Mouse (Mus musculus) forebrain, embryonic 10.5 days (tissue): ENCODE measurements around the gene Echdc1. TPM values are rescaled to one million over a fixed set of nuclear protein-coding genes. Genes with fewer than 3 reads are reported as not detected.

Experiments used
- DNase-seq: peaks from one replicate; pipeline ENCODE4 v3.0.0-alpha.2; 2017; ENCODE audit warnings: low spot score; ENCODE audit errors: extremely low spot score
- H3K27ac ChIP-seq: fragments of 300-500 bp; sonication (generic); 2 replicates; pipeline ENCODE4 v1.5.1; 2016; ENCODE audit warnings: mild to moderate bottlenecking
- H3K27me3 ChIP-seq: fragments of 300-500 bp; sonication (generic); 2 replicates; pipeline ENCODE4 v1.6.1; 2016; ENCODE audit warnings: mild to moderate bottlenecking; ENCODE audit not compliant: poor library complexity, severe bottlenecking
- H3K36me3 ChIP-seq: fragments of 300-500 bp; sonication (generic); replicated peaks from 2 replicates; pipeline ENCODE4 v1.6.1; 2016; ENCODE audit warnings: mild to moderate bottlenecking, moderate library complexity
- H3K4me1 ChIP-seq: fragments of 300-500 bp; sonication (generic); 2 replicates; pipeline ENCODE4 v1.6.1; 2016
- H3K4me3 ChIP-seq: fragments of 300-500 bp; sonication (generic); 2 replicates; pipeline ENCODE4 v1.5.1; 2016; ENCODE audit warnings: mild to moderate bottlenecking, moderate library complexity
- H3K9me3 ChIP-seq: fragments of 300-500 bp; sonication (generic); 2 replicates; pipeline ENCODE4 v1.6.1; 2016; ENCODE audit warnings: mild to moderate bottlenecking, moderate library complexity
- WGBS: fragments of 180-500 bp; shearing (Covaris S2); methylation state at CpG from one replicate; pipeline ENCODE4 v1.1.7; 2016; 5-methylcytosine and 5-hydroxymethylcytosine counted together
- polyA plus RNA-seq: library from polyadenylated mRNA; unstranded; fragments of >200 nt; fragmentation: Nextera tagmentation; extraction: Ambion mirVana; gene quantifications from 2 replicates; pipeline ENCODE4 v1.2.1, GENCODE M21; 2016

Gene Echdc1
- 27.8 and 30.5 TPM in 2 replicates for polyA plus RNA-seq

DNA sequence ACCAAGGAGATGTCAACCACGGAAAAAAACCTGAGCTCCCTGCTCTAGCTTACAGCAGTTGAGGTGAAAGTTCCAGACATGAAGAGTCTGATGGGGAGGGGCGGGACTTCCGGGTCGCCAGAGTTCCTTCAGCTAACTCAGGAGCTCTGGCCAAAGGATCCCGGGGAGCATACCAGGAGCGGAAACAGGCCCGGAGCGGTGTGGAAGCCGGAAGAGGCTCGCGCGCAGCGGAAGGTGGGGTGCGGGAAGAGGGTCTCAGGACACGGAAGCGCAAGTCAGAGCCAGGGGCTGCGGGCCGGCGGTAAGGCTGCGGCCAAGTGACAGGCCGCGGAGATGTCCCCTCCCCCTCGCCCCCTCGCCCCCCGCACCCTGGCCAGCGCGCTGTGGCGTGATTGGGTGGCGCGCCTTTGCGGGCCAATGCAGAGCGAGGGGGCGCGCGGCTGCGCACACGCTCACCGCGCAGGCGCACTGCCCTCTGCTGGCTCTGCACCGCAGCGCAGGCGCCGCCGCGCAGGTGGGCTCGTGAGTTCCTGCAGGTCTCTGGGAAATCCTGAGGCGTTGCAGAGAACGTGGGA lies at the start of gene Echdc1:
Gene Echdc1, plus strand, starts transcription at position 103 of the 575 bp plus-strand sequence.
- Histone ChIP-seq H3K27me3 (no peaks in the 10 kb centered on the region), H3K9me3 (no peaks in the 10 kb centered on the region), H3K36me3 (0 out of 2 replicates have a peak, but pooled peaks cover under 1% of the 10 kb centered on the region), H3K4me3 (peak within 1 kb of the TSS; percentile 66), H3K4me1 (peaks cover 17% of the 10 kb centered on the region), H3K27ac (peak within 1 kb of the TSS; percentile 94)
- peak; percentile 82 for DNase-seq
- under 1% methylated on average over 40 of the region's 49 CpGs for WGBS

DNA sequence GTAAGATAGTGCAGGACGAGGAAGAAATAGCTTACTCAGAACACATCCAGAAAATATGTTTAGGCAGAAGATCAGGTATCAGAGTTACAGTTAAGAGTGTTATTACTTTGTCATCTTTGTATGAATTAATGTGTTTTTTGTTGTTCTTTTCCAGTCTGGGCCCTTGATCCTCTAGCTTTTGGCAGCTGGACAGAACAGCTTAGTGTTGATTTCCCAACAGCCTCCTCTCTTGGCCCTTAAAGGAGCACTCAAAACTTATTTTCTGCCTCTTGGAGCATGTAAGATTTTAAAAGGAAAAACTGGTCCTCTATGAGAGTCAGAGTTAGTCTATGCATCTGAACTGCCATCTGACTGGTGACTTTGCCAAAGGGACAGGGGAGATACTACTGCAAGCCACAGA lies 31.2 kb upstream of the Echdc1 start:
- no peaks in the 10 kb centered on the region for H3K27me3 ChIP-seq
- no peak for DNase-seq
- 90% methylated on average over 1 of the region's 1 CpGs for WGBS

DNA sequence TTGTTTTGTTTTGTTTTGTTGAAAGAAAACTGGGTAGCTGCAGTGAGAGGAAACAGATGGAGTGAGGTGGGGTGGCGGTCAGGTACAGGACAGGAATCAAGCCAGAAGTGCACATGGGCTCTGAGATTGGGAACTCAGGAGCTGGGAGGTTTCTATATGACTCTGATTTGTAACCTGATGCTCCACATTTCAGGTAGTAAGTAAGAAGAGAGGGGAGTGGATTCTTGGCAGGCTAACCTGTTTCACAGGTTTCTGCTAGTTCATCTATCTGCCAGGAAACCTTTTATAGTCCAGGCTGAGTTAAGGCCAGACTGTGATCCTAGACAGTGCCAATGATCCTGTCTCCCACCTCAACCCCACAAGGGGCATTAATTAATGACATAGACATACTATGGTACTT lies 27.2 kb upstream of the Echdc1 start:
- WGBS = 88% methylated on average over 1 of the region's 1 CpGs
- Histone ChIP-seq H3K4me3 (no peak overlapping the region), H3K4me1 (no peaks in the 10 kb centered on the region), H3K27ac (no peak overlapping the region), H3K9me3 (no peaks in the 10 kb centered on the region), H3K36me3 (no peaks in the 10 kb centered on the region), H3K27me3 (no peaks in the 10 kb centered on the region)
- DNase-seq = no peak

More for the DNA sequence above, 31.2 kb upstream of the Echdc1 start:
- no peaks in the 10 kb centered on the region for H3K9me3 ChIP-seq
- H3K4me1 ChIP-seq = no peaks in the 10 kb centered on the region
- no peaks in the 10 kb centered on the region for H3K36me3 ChIP-seq
- H3K27ac ChIP-seq = no peak overlapping the region
- no peak overlapping the region for H3K4me3 ChIP-seq

DNA sequence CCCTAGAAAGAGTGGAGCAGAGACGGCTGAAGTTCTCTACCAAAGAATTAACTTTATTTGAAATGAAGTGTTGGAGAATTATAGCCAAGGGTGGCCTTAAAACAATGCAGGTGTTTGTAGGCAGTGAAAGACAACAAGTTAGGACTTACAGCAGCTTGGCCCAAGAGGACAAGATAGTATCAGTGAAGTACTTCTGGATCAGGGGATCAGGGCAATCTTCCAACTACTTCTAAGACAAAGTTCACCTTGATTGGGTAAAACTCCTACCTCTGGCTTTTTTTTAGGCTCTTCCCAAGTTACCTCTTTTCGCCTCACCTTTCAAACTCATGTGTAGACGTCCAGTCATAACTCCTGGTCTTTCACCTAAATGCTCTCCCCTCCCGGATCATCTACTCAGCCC lies 10.7 kb upstream of the Echdc1 start:
- no peaks in the 10 kb centered on the region for H3K4me1 ChIP-seq
- H3K27ac ChIP-seq = no peak overlapping the region
- H3K36me3 ChIP-seq = no peaks in the 10 kb centered on the region
- no peak overlapping the region for H3K4me3 ChIP-seq
- H3K9me3 ChIP-seq = no peaks in the 10 kb centered on the region
- no peaks in the 10 kb centered on the region for H3K27me3 ChIP-seq
- no peak for DNase-seq
- 93% methylated on average over 4 of the region's 4 CpGs for WGBS

DNA sequence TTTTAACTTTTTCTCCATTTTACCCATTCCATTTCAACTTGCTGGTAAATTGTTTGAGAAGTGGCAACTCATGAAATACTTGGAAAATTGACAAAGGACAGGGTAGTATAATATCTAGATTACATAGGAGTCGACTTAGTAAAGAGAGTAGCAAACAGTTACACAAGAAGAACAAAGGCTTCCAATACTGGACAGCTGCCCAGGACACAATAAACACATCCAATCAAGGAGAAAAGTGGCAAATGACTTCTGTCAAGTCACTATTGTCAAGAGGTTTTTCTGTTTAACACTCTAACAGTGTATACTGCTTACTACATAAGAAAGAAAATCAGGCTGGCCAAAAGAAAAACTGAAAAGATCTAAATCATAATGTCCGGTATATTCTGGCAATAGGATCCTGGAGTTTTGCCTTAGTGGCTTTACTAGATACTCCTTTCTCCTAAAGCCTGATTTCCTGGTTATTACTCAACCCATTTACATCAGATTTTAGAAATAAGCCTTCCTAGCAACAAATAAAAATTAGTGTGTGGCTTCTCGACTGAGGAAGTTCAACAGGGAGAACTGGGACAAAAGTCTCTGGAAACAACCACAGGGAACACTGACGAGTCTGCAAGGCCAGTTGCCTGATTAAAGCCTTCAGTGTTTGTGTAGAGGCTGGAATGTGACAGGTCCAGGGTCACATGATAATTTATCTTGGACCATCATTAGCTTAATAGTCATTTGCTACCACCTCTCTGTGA lies 1.3 kb upstream of the Echdc1 start:
- WGBS = 76% methylated on average over 4 of the region's 4 CpGs
- Histone ChIP-seq H3K4me3 (peak overlapping the region; percentile 66; the same call in 1 of the 2 replicates), H3K9me3 (no peaks in the 10 kb centered on the region), H3K27ac (no peak overlapping the region), H3K4me1 (peaks cover 17% of the 10 kb centered on the region), H3K36me3 (no peaks in the 10 kb centered on the region), H3K27me3 (no peaks in the 10 kb centered on the region)
- no peak for DNase-seq

DNA sequence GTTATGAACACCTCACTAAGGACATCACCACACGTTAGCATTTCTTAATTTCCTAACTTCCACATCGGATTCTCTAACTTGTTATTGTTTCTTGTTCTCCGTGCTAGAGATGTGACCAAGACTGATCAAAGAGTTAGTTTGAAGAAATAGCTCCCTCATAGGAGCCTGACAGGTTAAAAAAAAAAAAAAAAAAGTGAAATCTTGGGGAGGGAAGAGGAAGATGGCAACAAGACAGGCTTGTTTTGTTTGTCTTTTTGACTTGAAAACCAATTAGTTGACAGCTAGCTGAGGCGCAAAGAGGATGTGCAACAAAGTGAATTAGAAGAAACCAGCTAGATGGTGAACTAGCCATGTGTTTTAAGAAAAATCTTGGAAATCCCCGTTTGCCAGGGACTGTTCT lies 939 bp downstream of the Echdc1 start:
- H3K4me1 ChIP-seq = peaks cover 17% of the 10 kb centered on the region
- 45% methylated on average over 5 of the region's 5 CpGs for WGBS
- 0 out of 2 replicates have a peak, but pooled peaks cover 8% of the 10 kb centered on the region for H3K36me3 ChIP-seq
- peak overlapping the region; percentile 94; the same call in 1 of the 2 replicates for H3K27ac ChIP-seq
- H3K9me3 ChIP-seq = no peaks in the 10 kb centered on the region
- H3K4me3 ChIP-seq = peak overlapping the region; percentile 66
- no peaks in the 10 kb centered on the region for H3K27me3 ChIP-seq
- DNase-seq = no peak

DNA sequence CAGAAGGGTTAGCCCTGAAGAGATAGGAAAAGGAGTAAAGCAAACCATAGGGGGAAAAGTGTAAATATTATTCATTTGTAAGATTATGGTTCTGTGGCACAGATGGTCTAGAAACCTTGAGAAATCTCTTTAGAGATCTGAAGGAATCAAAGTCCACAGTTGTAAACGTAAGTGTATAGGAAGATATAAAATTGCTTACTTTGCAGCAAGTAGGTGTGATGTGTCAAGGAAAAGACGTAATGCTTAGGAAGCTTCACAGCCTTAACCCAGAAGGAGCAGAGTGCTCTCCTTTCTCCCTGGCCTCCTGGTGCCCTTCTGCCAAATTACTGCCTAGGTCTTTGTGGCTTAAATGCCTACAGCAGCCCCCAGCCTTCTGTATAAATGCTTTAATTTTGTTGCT lies 11.9 kb downstream of the Echdc1 start:
- H3K27ac ChIP-seq = no peak overlapping the region
- no peaks in the 10 kb centered on the region for H3K27me3 ChIP-seq
- no peaks in the 10 kb centered on the region for H3K4me1 ChIP-seq
- DNase-seq = no peak
- H3K36me3 ChIP-seq = peaks cover 2% of the 10 kb centered on the region; the same call in 1 of the 2 replicates
- WGBS = 93% methylated on average over 2 of the region's 2 CpGs
- H3K9me3 ChIP-seq = no peaks in the 10 kb centered on the region
- no peak overlapping the region for H3K4me3 ChIP-seq

DNA sequence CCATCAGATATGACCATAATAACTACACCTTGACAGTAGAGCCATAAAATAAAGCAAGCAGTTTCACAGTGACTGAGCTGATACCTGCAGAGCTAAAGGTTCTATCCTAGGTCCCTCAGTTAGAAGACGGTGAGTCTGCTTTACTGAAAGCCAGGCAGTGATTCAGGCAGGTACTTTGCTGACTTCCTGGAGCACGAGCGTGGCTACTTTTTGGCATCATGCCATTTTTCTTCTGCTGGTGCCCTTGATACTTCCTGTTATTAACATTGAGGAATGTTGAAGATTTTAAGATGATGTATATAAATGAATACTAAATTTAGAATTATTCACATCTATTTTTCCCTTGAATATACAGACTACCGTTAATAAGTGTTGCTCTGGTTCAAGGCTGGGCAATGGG lies 20.9 kb downstream of the Echdc1 start:
- Histone ChIP-seq H3K27me3 (no peaks in the 10 kb centered on the region), H3K4me1 (no peaks in the 10 kb centered on the region), H3K4me3 (no peak overlapping the region), H3K27ac (no peak overlapping the region), H3K9me3 (no peaks in the 10 kb centered on the region), H3K36me3 (no peaks in the 10 kb centered on the region)
- no peak for DNase-seq
- 91% methylated on average over 4 of the region's 4 CpGs for WGBS

DNA sequence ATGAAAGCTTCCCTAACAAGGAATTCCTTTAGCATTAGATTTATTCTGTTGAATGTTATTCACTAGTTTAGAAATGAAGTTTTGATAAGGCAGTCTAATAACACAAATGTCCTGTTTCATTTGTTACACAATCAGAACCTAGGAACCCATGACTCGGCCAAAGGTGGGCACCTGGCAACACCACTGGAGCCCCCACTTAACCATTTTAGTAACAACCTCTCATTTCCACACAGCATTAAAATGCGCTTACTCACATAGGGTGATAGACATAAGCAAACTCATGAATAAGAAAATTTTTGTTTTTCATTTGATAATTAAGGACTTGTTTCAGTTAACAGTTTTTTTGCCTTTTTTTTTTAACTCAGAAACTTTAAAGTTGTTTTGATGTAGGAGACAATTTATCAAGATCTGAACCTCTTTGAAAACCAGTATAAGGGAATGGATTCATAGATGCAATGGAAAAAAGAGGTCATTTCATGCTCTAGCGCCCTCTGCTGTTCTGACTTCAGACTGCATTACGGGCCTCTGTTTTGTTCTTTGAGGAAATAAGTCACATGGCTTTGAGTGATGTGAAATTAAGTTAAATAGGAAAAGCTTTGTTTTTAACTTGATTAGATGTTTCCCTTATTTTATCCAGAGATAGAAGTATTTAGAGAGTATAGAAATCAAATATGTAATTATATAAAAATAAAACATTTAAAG lies 25.5 kb downstream of the Echdc1 start:
- WGBS = 54% methylated on average over 4 of the region's 4 CpGs

DNA sequence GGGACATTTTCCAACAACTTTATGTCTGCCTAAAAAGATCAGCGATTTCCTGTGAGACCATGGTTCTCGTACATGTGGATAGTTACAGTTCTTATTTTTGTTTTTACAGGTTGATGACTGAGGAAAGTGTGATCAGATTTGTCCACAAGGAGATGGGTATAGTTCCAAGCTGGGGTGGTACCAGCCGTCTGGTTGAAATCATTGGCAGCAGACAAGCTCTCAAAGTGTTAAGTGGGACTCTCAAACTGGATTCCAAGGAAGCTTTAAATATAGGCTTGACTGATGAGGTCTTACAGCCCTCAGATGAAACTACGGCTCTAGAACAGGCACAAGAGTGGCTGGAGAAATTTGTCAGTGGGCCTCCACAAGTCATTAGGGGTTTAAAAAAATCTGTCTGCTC lies 31.3 kb downstream of the Echdc1 start:
- Histone ChIP-seq H3K4me1 (no peaks in the 10 kb centered on the region), H3K27me3 (no peaks in the 10 kb centered on the region), H3K9me3 (no peaks in the 10 kb centered on the region), H3K27ac (no peak overlapping the region), H3K36me3 (peaks cover 65% of the 10 kb centered on the region), H3K4me3 (no peak overlapping the region)
- WGBS = 93% methylated on average over 4 of the region's 4 CpGs
- DNase-seq = no peak

More for the DNA sequence above, 25.5 kb downstream of the Echdc1 start:
- Histone ChIP-seq H3K9me3 (no peaks in the 10 kb centered on the region), H3K36me3 (peaks cover 14% of the 10 kb centered on the region), H3K27me3 (no peaks in the 10 kb centered on the region), H3K4me1 (no peaks in the 10 kb centered on the region), H3K4me3 (no peak overlapping the region), H3K27ac (no peak overlapping the region)
- DNase-seq = peak; percentile 53

DNA sequence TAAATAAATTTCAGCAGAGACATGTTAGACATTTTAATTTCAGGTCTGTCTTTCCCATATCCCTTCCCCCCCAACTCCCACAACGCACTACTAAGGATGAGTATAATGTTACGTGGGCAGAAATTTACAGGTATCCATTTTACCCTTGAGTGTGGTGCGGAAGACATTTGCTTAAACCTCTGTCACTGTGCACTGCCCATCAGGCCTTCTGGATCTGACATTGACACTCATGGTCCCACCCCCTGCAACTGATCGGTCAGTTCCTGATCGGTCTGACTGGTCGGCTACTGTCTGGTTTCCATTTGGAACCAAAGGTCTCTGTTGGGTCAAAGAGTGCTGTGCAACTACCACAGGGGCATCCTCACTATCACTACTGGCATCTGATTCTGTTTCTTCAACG lies 33.7 kb downstream of the Echdc1 start:
- no peak overlapping the region for H3K27ac ChIP-seq
- H3K9me3 ChIP-seq = no peaks in the 10 kb centered on the region
- H3K27me3 ChIP-seq = no peaks in the 10 kb centered on the region
- H3K36me3 ChIP-seq = peaks cover 76% of the 10 kb centered on the region
- 96% methylated on average over 7 of the region's 7 CpGs for WGBS
- H3K4me3 ChIP-seq = no peak overlapping the region
- no peak for DNase-seq
- H3K4me1 ChIP-seq = no peaks in the 10 kb centered on the region

DNA sequence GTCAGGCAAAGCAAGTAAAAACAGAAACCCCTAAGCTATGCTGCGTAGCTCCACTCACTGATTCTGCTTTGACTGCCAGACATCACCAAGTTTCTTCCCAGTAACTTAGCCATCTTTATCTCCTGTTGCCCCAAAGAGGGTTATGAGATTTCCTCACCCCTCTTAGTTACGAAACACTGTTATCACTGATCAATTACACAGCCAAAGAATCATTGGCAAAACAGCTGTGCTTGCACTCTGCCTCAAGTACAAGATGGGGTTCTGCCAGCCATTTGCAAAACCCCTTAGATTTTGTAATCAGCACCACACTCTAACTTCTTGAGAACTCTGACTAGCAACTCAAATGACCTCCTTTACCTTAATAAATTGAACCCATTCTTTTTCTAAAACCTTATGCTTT lies 38.5 kb downstream of the Echdc1 start:
- H3K36me3 ChIP-seq = peaks cover 58% of the 10 kb centered on the region
- 96% methylated on average over 2 of the region's 2 CpGs for WGBS

DNA sequence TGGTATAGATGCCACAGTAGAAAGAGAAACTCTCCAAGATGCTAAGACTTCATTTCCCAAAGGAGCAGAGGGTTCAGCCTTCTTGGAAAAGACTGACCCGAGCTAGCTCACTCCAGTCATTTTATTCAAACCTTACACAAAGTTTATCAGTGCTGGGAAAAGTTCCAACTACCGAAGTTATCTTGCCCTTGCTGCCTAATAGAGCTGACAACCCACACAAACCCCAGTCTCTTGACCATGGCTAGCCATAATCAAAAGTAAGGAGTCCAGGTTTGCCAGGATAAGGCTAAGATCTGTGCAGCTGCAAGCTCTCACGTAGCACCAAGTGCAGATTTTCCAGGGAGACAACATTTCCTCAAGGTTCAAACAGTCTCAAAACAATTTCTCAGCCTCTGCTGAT lies 39.6 kb downstream of the Echdc1 start:
- H3K27ac ChIP-seq = no peak overlapping the region
- WGBS = 89% methylated on average over 3 of the region's 3 CpGs
- no peaks in the 10 kb centered on the region for H3K9me3 ChIP-seq
- no peaks in the 10 kb centered on the region for H3K27me3 ChIP-seq
- no peak for DNase-seq
- H3K36me3 ChIP-seq = peaks cover 50% of the 10 kb centered on the region
- H3K4me3 ChIP-seq = no peak overlapping the region
- peaks cover 2% of the 10 kb centered on the region; the same call in 1 of the 2 replicates for H3K4me1 ChIP-seq

More for the DNA sequence above, 38.5 kb downstream of the Echdc1 start:
- H3K4me1 ChIP-seq = no peaks in the 10 kb centered on the region
- H3K27ac ChIP-seq = no peak overlapping the region
- H3K27me3 ChIP-seq = no peaks in the 10 kb centered on the region
- no peak overlapping the region for H3K4me3 ChIP-seq
- no peaks in the 10 kb centered on the region for H3K9me3 ChIP-seq
- no peak for DNase-seq
